Mouse (Mus musculus) hindbrain, embryonic 12.5 days (tissue): ENCODE measurements around the gene Magi2. TPM values are rescaled to one million over a fixed set of nuclear protein-coding genes. Genes with fewer than 3 reads are reported as not detected.

ENCODE experiments used
- ATAC-seq: fragments of 200-750 bp; cut with Nextera tagmentation; 2 replicates; pipeline ENCODE4 v1.8.0; 2017; ENCODE audit warnings: moderate TSS enrichment; ENCODE audit not compliant: low FRiP score
- H3K27ac ChIP-seq: fragments of 300-500 bp; sonication (generic); 2 replicates; pipeline ENCODE4 v1.5.1; 2016; ENCODE audit warnings: mild to moderate bottlenecking
- H3K27me3 ChIP-seq: fragments of 300-500 bp; sonication (generic); 2 replicates; pipeline ENCODE4 v1.6.1; 2016; ENCODE audit warnings: mild to moderate bottlenecking
- H3K36me3 ChIP-seq: fragments of 300-500 bp; sonication (generic); 2 replicates; pipeline ENCODE4 v1.6.1; 2016; ENCODE audit warnings: mild to moderate bottlenecking
- H3K4me1 ChIP-seq: fragments of 300-500 bp; sonication (generic); 2 replicates; pipeline ENCODE4 v1.6.1; 2016
- H3K4me2 ChIP-seq: fragments of 300-500 bp; sonication (generic); replicated peaks from 2 replicates; pipeline ENCODE4 v1.6.1; 2016; ENCODE audit warnings: mild to moderate bottlenecking
- H3K4me3 ChIP-seq: fragments of 300-500 bp; sonication (generic); 2 replicates; pipeline ENCODE4 v1.5.1; 2016; ENCODE audit warnings: mild to moderate bottlenecking
- H3K9ac ChIP-seq: fragments of 300-500 bp; sonication (generic); 2 replicates; pipeline ENCODE4 v1.6.1; 2016; ENCODE audit warnings: mild to moderate bottlenecking, moderate library complexity
- H3K9me3 ChIP-seq: fragments of 300-500 bp; sonication (generic); replicated peaks from 2 replicates; pipeline ENCODE4 v1.6.1; 2016; ENCODE audit warnings: mild to moderate bottlenecking
- WGBS: fragments of 180-500 bp; shearing (Covaris S2); methylation state at CpG from one replicate; pipeline ENCODE4 v1.1.7; 2016; 5-methylcytosine and 5-hydroxymethylcytosine counted together
- polyA plus RNA-seq: library from polyadenylated mRNA; unstranded; fragments of >200 nt; fragmentation: Nextera tagmentation; extraction: Ambion mirVana; gene quantifications from 2 replicates; pipeline ENCODE4 v1.2.1, GENCODE M21; 2016

Magi2 gene
- polyA plus RNA-seq, 1 experiment from 2014 or later = 18.5 TPM

GRCm38 (mm10) chr5:20299816-20300215 is 1073.0 kb downstream of the Magi2 start:
- Histone ChIP-seq H3K9me3 (no peaks in the 10 kb centered on the region), H3K9ac (no peak overlapping the region), H3K4me2 (no peak overlapping the region), H3K27me3 (no peaks in the 10 kb centered on the region), H3K36me3 (no peaks in the 10 kb centered on the region), H3K27ac (no peak overlapping the region), H3K4me3 (no peak overlapping the region), H3K4me1 (no peaks in the 10 kb centered on the region)
- WGBS = 69% methylated on average over 6 of the region's 6 CpGs
- no peak for ATAC-seq

- H3K4me3 ChIP-seq = no peak overlapping the region
- no peaks in the 10 kb centered on the region for H3K27me3 ChIP-seq
- no peak for ATAC-seq
- no peaks in the 10 kb centered on the region for H3K9me3 ChIP-seq
- H3K36me3 ChIP-seq = no peaks in the 10 kb centered on the region
- no peak overlapping the region for H3K9ac ChIP-seq
- 85% methylated on average over 8 of the region's 8 CpGs for WGBS
- no peak overlapping the region for H3K4me2 ChIP-seq
- H3K27ac ChIP-seq = no peak overlapping the region
- no peaks in the 10 kb centered on the region for H3K4me1 ChIP-seq
Measured at GRCm38 (mm10) chr5:20303056-20303965, 1076.5 kb downstream of the Magi2 start.

GRCm38 (mm10) chr5:20320970-20321369 is 1094.1 kb downstream of the Magi2 start:
- Histone ChIP-seq H3K27ac (no peak overlapping the region), H3K36me3 (no peaks in the 10 kb centered on the region), H3K27me3 (no peaks in the 10 kb centered on the region), H3K4me3 (no peak overlapping the region), H3K4me1 (no peaks in the 10 kb centered on the region), H3K9me3 (no peaks in the 10 kb centered on the region), H3K9ac (no peak overlapping the region), H3K4me2 (no peak overlapping the region)
- ATAC-seq = no peak
- WGBS = 77% methylated on average over 2 of the region's 2 CpGs

GRCm38 (mm10) chr5:20325290-20325689 is 1098.5 kb downstream of the Magi2 start:
- no peaks in the 10 kb centered on the region for H3K4me1 ChIP-seq

GRCm38 (mm10) chr5:20328901-20329300 is 1102.1 kb downstream of the Magi2 start:
- Histone ChIP-seq H3K36me3 (no peaks in the 10 kb centered on the region), H3K27ac (no peak overlapping the region), H3K4me2 (no peak overlapping the region), H3K4me1 (no peaks in the 10 kb centered on the region), H3K9me3 (no peaks in the 10 kb centered on the region), H3K27me3 (no peaks in the 10 kb centered on the region), H3K9ac (no peak overlapping the region), H3K4me3 (no peak overlapping the region)
- 62% methylated on average over 1 of the region's 1 CpGs for WGBS
- ATAC-seq = no peak

More at GRCm38 (mm10) chr5:20325290-20325689, 1098.5 kb downstream of the Magi2 start:
- 62% methylated on average over 2 of the region's 2 CpGs for WGBS
- H3K9me3 ChIP-seq = no peaks in the 10 kb centered on the region
- no peak overlapping the region for H3K9ac ChIP-seq
- H3K36me3 ChIP-seq = no peaks in the 10 kb centered on the region
- no peak overlapping the region for H3K27ac ChIP-seq
- no peak for ATAC-seq
- no peak overlapping the region for H3K4me3 ChIP-seq
- H3K27me3 ChIP-seq = no peaks in the 10 kb centered on the region
- no peak overlapping the region for H3K4me2 ChIP-seq

GRCm38 (mm10) chr5:20330025-20330424 is 1103.2 kb downstream of the Magi2 start:
- Histone ChIP-seq H3K4me3 (no peak overlapping the region), H3K27ac (no peak overlapping the region), H3K9me3 (no peaks in the 10 kb centered on the region), H3K27me3 (no peaks in the 10 kb centered on the region), H3K36me3 (no peaks in the 10 kb centered on the region), H3K4me1 (no peaks in the 10 kb centered on the region), H3K9ac (no peak overlapping the region), H3K4me2 (no peak overlapping the region)
- ATAC-seq = no peak
- 82% methylated on average over 3 of the region's 3 CpGs for WGBS

- H3K4me2 ChIP-seq = no peak overlapping the region
- no peak overlapping the region for H3K27ac ChIP-seq
- H3K36me3 ChIP-seq = no peaks in the 10 kb centered on the region
- H3K27me3 ChIP-seq = no peaks in the 10 kb centered on the region
- H3K4me1 ChIP-seq = no peaks in the 10 kb centered on the region
- no peak overlapping the region for H3K9ac ChIP-seq
- 88% methylated on average over 4 of the region's 4 CpGs for WGBS
- no peak for ATAC-seq
- H3K9me3 ChIP-seq = no peaks in the 10 kb centered on the region
- no peak overlapping the region for H3K4me3 ChIP-seq
Measured at GRCm38 (mm10) chr5:20332574-20332973, 1105.7 kb downstream of the Magi2 start.

- no peaks in the 10 kb centered on the region for H3K4me1 ChIP-seq
- H3K27me3 ChIP-seq = no peaks in the 10 kb centered on the region
- H3K4me3 ChIP-seq = no peak overlapping the region
- no peak overlapping the region for H3K4me2 ChIP-seq
- H3K9me3 ChIP-seq = no peaks in the 10 kb centered on the region
- H3K27ac ChIP-seq = no peak overlapping the region
- H3K9ac ChIP-seq = no peak overlapping the region
- ATAC-seq = no peak
- H3K36me3 ChIP-seq = no peaks in the 10 kb centered on the region
Measured at GRCm38 (mm10) chr5:20334549-20334948, 1107.7 kb downstream of the Magi2 start.

- H3K27me3 ChIP-seq = no peaks in the 10 kb centered on the region
- no peak overlapping the region for H3K4me2 ChIP-seq
- H3K36me3 ChIP-seq = no peaks in the 10 kb centered on the region
- H3K4me3 ChIP-seq = no peak overlapping the region
- H3K4me1 ChIP-seq = no peaks in the 10 kb centered on the region
- no peak overlapping the region for H3K9ac ChIP-seq
- H3K9me3 ChIP-seq = no peaks in the 10 kb centered on the region
- H3K27ac ChIP-seq = no peak overlapping the region
- ATAC-seq = no peak
- 92% methylated on average over 8 of the region's 8 CpGs for WGBS
Measured at GRCm38 (mm10) chr5:20352941-20353340, 1126.1 kb downstream of the Magi2 start.

GRCm38 (mm10) chr5:20358437-20358836 is 1131.6 kb downstream of the Magi2 start:
- no peak for ATAC-seq
- Histone ChIP-seq H3K4me1 (no peaks in the 10 kb centered on the region), H3K27me3 (no peaks in the 10 kb centered on the region), H3K36me3 (no peaks in the 10 kb centered on the region), H3K4me3 (no peak overlapping the region), H3K9ac (no peak overlapping the region), H3K4me2 (no peak overlapping the region), H3K9me3 (no peaks in the 10 kb centered on the region), H3K27ac (no peak overlapping the region)
- 63% methylated on average over 5 of the region's 5 CpGs for WGBS

- WGBS = 54% methylated on average over 3 of the region's 3 CpGs
- no peak overlapping the region for H3K4me2 ChIP-seq
- no peak for ATAC-seq
- no peak overlapping the region for H3K9ac ChIP-seq
- no peaks in the 10 kb centered on the region for H3K9me3 ChIP-seq
- no peaks in the 10 kb centered on the region for H3K27me3 ChIP-seq
- H3K27ac ChIP-seq = no peak overlapping the region
- H3K4me1 ChIP-seq = no peaks in the 10 kb centered on the region
- H3K36me3 ChIP-seq = no peaks in the 10 kb centered on the region
- H3K4me3 ChIP-seq = no peak overlapping the region
Measured at GRCm38 (mm10) chr5:20359021-20359420, 1132.2 kb downstream of the Magi2 start.

- Histone ChIP-seq H3K27me3 (no peaks in the 10 kb centered on the region), H3K4me1 (no peaks in the 10 kb centered on the region), H3K9ac (no peak overlapping the region), H3K4me2 (no peak overlapping the region), H3K27ac (no peak overlapping the region), H3K9me3 (no peaks in the 10 kb centered on the region), H3K4me3 (no peak overlapping the region), H3K36me3 (no peaks in the 10 kb centered on the region)
- ATAC-seq = no peak
- WGBS = 93% methylated on average over 3 of the region's 3 CpGs
Measured at GRCm38 (mm10) chr5:20362154-20362553, 1135.3 kb downstream of the Magi2 start.

GRCm38 (mm10) chr5:20363216-20363615 is 1136.4 kb downstream of the Magi2 start:
- Histone ChIP-seq H3K4me2 (no peak overlapping the region), H3K27me3 (no peaks in the 10 kb centered on the region), H3K27ac (no peak overlapping the region), H3K4me1 (no peaks in the 10 kb centered on the region), H3K9ac (no peak overlapping the region), H3K4me3 (no peak overlapping the region), H3K9me3 (no peaks in the 10 kb centered on the region), H3K36me3 (no peaks in the 10 kb centered on the region)
- 81% methylated on average over 5 of the region's 5 CpGs for WGBS
- ATAC-seq = no peak
